Mouse (Mus musculus) embryonic facial prominence, embryonic 13.5 days (tissue): ENCODE measurements at regions not wholly inside any gene's neighbourhood (a gene's known extent, or its start where the extent isn't known, plus 50 kb on each side); places are given as distances from the start of the nearest gene placed in this dataset.

Experiments
- ATAC-seq: fragments of 200-750 bp; cut with Nextera tagmentation; 2 replicates; pipeline ENCODE4 v1.8.0; 2017; ENCODE audit warnings: low read depth; ENCODE audit not compliant: insufficient number of reproducible peaks, insufficient read depth, low FRiP score, low TSS enrichment
- H3K27ac ChIP-seq: fragments of 300-500 bp; sonication (generic); 2 replicates; pipeline ENCODE4 v1.5.1; 2015; ENCODE audit warnings: moderate library complexity, mild to moderate bottlenecking, inconsistent platforms
- H3K27me3 ChIP-seq: fragments of 300-500 bp; sonication (generic); 2 replicates; pipeline ENCODE4 v1.6.1; 2015; ENCODE audit warnings: mild to moderate bottlenecking, inconsistent platforms
- H3K36me3 ChIP-seq: fragments of 300-500 bp; sonication (generic); 2 replicates; pipeline ENCODE4 v1.6.1; 2015; ENCODE audit warnings: mild to moderate bottlenecking, inconsistent platforms
- H3K4me1 ChIP-seq: fragments of 300-500 bp; sonication (generic); 2 replicates; pipeline ENCODE4 v1.6.1; 2015; ENCODE audit warnings: inconsistent platforms
- H3K4me2 ChIP-seq: fragments of 300-500 bp; sonication (generic); 2 replicates; pipeline ENCODE4 v1.6.1; 2015; ENCODE audit warnings: moderate library complexity, mild to moderate bottlenecking, inconsistent platforms
- H3K4me3 ChIP-seq: fragments of 300-500 bp; sonication (generic); 2 replicates; pipeline ENCODE4 v1.5.1; 2015; ENCODE audit warnings: mild to moderate bottlenecking, inconsistent platforms
- H3K9ac ChIP-seq: fragments of 300-500 bp; sonication (generic); 2 replicates; pipeline ENCODE4 v1.6.1; 2015; ENCODE audit warnings: mild to moderate bottlenecking, inconsistent platforms
- H3K9me3 ChIP-seq: fragments of 300-500 bp; sonication (generic); 2 replicates; pipeline ENCODE4 v1.6.1; 2016; ENCODE audit warnings: inconsistent platforms
- WGBS: fragments of 180-500 bp; shearing (Covaris S2); methylation state at CpG from one replicate; pipeline ENCODE4 v1.1.7; 2015; ENCODE audit warnings: mixed read lengths; 5-methylcytosine and 5-hydroxymethylcytosine counted together

DNA sequence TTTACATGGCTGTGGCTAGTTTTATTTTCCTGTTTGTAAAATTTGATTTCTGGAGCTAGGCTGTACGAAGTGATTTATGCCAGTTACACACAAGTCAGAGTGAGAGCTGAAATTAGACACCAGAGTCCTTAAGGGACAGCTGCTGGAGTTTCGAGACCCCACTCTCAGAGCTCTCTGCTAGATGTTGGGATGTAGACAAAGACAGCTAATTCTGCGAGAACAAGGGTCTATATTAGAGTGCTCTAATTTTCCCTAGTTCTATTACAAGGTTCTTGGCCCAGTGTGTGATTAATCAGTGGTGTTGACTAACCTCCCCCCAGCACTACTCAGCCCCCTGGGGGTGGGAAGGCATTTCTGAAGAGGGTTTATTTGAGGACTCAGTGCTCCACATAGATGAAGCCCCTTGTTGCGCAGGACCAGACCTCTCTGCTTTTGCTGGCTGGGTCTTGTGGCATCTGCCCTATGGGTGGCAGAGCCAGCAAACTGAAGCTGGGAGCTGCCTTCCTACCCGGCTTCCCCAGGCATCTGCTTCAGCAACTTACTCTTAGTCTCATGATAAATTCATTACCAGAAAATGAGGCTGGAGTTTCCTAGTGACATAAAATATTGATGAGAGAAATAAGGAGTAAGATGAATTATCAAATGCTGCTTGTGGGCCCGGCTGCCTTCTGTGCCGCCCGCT, 171.9 kb downstream of the Spata19 start:
- Histone ChIP-seq H3K9ac (no peak overlapping the region), H3K36me3 (no peaks in the 10 kb centered on the region), H3K4me2 (no peak overlapping the region), H3K27me3 (no peaks in the 10 kb centered on the region), H3K27ac (no peak overlapping the region), H3K4me3 (no peak overlapping the region), H3K4me1 (no peaks in the 10 kb centered on the region), H3K9me3 (no peaks in the 10 kb centered on the region)
- no peak for ATAC-seq
- WGBS, result 58% methylated on average over 8 of the region's 8 CpGs

DNA sequence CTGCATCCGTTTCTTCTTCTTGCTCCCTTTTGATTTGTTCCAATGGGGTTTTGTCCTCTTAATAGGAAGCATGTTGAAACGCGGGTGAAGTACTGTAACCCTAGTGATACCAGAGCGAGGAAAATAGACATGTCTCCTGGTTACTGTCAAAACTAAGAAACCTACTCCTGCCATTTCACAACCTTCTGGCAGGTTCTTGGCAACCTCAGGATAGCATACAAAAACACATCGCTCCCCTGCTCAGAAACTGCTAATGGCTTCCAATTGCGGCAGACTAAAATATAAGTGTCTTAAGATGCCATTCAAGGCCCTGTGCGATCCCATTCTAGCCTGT, 172.4 kb downstream of the Spata19 start:
- H3K4me1 ChIP-seq, result no peaks in the 10 kb centered on the region
- WGBS, result 74% methylated on average over 7 of the region's 7 CpGs
- no peak for ATAC-seq
- H3K9me3 ChIP-seq, result no peaks in the 10 kb centered on the region
- H3K4me2 ChIP-seq, result no peak overlapping the region
- H3K4me3 ChIP-seq, result no peak overlapping the region
- H3K27me3 ChIP-seq, result no peaks in the 10 kb centered on the region
- no peaks in the 10 kb centered on the region for H3K36me3 ChIP-seq
- H3K9ac ChIP-seq, result no peak overlapping the region
- no peak overlapping the region for H3K27ac ChIP-seq

DNA sequence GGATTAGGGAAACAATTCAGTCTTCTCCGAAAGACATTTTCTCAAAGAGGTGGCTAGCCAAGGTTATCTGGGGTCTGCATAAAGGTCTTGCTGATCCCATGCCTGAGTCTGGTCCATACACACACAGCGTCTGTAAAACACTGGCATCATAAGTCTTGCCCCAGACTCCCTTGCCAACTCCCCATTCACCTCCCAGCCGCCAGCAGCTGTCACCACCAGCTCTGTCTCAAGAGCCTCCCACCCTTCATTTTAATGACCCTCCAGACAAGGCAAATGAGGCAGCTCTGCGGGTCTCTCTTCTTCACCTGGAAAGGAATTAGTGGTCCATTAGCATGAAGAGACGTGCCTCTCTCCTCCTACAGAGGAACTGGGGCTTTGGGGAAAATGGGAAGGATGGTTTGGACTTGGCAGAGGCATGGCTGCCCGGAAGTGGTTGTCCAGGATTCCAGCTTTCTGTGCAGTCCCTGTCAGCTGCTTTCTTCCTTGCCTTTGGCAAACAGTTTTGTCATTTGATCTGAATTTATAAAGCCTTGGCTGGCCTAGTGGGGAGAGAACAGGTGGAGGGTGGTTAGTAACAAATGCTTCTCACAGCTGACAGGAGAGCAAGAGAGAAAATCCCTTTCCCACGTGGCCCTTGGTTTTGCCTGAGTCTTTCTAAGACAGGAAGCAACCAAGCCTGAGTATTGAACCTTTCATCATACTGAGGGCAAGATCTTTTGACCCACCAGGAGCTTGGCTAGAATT, 173.3 kb upstream of the Opcml start:
- Histone ChIP-seq H3K9me3 (no peaks in the 10 kb centered on the region), H3K4me2 (no peak overlapping the region), H3K9ac (no peak overlapping the region), H3K4me3 (no peak overlapping the region), H3K4me1 (no peaks in the 10 kb centered on the region; the same call in 1 of the 2 replicates), H3K27me3 (no peaks in the 10 kb centered on the region), H3K36me3 (no peaks in the 10 kb centered on the region), H3K27ac (no peak overlapping the region)
- 51% methylated on average over 7 of the region's 7 CpGs for WGBS
- ATAC-seq, result no peak

DNA sequence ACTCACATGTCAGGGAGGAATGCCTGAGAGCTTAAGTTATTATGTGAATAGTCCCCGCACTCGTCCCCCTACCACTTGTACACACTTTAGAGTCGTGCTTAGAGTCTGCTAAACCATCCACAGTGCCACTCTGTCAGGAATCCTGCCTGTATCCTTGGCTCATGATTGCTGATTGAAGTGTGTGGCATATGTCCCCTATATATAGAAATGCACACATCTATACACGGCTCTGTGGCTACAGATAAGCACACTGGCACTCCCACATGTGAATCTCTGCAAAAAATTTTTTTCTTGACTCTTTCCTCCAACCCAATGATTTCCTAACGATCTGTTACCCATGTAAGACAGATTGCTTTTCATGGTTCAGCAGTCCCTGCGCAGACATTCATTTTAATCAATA, 155.7 kb upstream of the Opcml start:
- no peaks in the 10 kb centered on the region for H3K27me3 ChIP-seq
- no peaks in the 10 kb centered on the region for H3K9me3 ChIP-seq
- H3K4me2 ChIP-seq, result no peak overlapping the region
- ATAC-seq, result no peak
- H3K27ac ChIP-seq, result no peak overlapping the region
- H3K4me1 ChIP-seq, result no peaks in the 10 kb centered on the region
- WGBS, result 72% methylated on average over 6 of the region's 6 CpGs
- H3K36me3 ChIP-seq, result no peaks in the 10 kb centered on the region
- H3K9ac ChIP-seq, result no peak overlapping the region
- H3K4me3 ChIP-seq, result no peak overlapping the region

DNA sequence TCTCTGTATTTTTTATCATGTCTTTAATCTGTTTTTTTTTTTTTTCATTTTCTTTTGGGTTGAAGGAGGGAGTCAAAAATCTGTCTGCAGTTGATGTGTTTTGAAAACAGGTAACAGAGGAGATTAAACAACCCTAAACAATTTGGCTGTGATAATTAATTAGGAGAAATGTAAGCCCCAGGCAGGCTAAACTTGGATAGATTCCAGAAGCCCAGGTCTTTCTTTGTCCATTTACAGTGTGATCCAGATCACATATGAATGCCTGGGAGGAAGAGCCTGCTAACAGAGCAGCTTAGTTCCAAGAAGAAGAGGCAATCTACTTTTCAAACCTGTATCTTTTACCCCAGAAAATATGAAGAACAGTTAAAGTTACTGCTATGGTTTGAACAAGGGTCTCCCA, 150.0 kb upstream of the Opcml start:
- no peak overlapping the region for H3K27ac ChIP-seq
- H3K4me3 ChIP-seq, result no peak overlapping the region
- no peaks in the 10 kb centered on the region for H3K4me1 ChIP-seq
- no peaks in the 10 kb centered on the region for H3K36me3 ChIP-seq
- H3K27me3 ChIP-seq, result no peaks in the 10 kb centered on the region
- no peak overlapping the region for H3K9ac ChIP-seq
- no peaks in the 10 kb centered on the region for H3K9me3 ChIP-seq
- H3K4me2 ChIP-seq, result no peak overlapping the region
- no peak for ATAC-seq

DNA sequence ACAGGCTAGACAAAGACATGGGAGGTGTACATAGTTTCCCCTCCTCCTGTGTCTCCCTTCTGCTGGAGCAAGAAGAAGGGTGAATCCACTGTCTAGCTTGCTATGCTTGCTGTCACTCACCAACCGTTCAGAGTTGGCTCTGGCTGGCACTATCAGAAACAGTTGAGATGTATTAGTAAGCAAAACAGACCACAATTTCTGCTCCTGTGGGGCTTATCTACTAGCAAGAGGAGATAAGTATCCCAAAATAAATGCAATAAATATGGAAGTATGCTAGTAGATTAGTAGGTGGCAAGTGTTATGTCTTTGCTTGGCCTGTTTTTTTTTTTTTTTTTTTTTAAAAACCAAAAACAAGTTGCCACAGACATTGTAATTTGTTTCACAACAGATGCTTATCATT, 147.3 kb upstream of the Opcml start:
- Histone ChIP-seq H3K9ac (no peak overlapping the region), H3K4me3 (no peak overlapping the region), H3K4me2 (no peak overlapping the region), H3K4me1 (no peaks in the 10 kb centered on the region), H3K9me3 (no peaks in the 10 kb centered on the region), H3K36me3 (no peaks in the 10 kb centered on the region), H3K27me3 (no peaks in the 10 kb centered on the region), H3K27ac (no peak overlapping the region)
- ATAC-seq, result no peak
- WGBS, result 72% methylated on average over 1 of the region's 1 CpGs

DNA sequence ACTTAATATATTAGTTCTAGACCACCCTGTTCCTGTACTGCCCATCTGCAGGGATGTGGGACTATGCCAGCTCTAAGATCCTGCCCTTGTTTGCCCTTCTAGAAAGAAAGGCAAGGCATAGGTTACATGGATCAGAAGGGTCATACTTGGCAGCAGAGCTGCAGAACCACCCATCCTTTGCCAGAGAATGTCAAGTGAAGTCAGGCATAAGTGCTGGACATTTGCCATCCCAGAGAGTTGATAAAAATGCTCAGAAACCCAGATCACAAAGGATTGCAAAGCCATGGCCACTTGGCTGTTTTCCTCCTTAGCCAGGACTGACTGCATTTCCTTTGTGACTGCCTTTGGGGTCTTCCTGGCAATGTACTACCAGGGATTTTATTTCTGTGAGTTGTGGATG, 146.7 kb upstream of the Opcml start:
- Histone ChIP-seq H3K9me3 (no peaks in the 10 kb centered on the region), H3K4me3 (no peak overlapping the region)

DNA sequence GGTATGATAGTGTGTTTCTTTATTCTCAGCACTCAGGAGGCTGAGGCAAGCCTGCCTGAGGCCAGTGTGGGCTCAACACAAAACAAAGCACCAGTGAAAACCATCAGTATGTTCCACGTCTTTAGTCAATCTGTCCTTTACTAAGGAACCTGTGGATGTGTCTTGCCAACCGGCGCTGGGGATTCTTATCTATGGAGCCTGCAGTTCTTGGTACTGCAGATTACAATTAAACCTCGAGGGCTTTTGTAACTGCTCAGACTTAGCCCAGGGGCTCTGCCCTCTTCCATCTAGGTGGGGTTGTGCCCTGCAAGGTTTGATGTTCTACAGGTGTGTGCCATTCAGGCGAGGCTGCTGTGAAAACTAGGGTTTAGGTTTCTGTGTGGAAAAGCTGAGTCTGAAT, 145.1 kb upstream of the Opcml start:
- H3K9me3 ChIP-seq, result no peaks in the 10 kb centered on the region
- H3K4me3 ChIP-seq, result no peak overlapping the region
- WGBS, result 84% methylated on average over 5 of the region's 5 CpGs
- no peaks in the 10 kb centered on the region for H3K36me3 ChIP-seq
- no peak for ATAC-seq
- H3K4me2 ChIP-seq, result no peak overlapping the region
- no peak overlapping the region for H3K9ac ChIP-seq
- H3K27ac ChIP-seq, result no peak overlapping the region
- no peaks in the 10 kb centered on the region for H3K27me3 ChIP-seq
- no peaks in the 10 kb centered on the region for H3K4me1 ChIP-seq

More for the DNA sequence above, 146.7 kb upstream of the Opcml start:
- ATAC-seq, result no peak
- Histone ChIP-seq H3K4me2 (no peak overlapping the region), H3K27me3 (no peaks in the 10 kb centered on the region), H3K27ac (no peak overlapping the region), H3K36me3 (no peaks in the 10 kb centered on the region), H3K9ac (no peak overlapping the region), H3K4me1 (no peaks in the 10 kb centered on the region)

DNA sequence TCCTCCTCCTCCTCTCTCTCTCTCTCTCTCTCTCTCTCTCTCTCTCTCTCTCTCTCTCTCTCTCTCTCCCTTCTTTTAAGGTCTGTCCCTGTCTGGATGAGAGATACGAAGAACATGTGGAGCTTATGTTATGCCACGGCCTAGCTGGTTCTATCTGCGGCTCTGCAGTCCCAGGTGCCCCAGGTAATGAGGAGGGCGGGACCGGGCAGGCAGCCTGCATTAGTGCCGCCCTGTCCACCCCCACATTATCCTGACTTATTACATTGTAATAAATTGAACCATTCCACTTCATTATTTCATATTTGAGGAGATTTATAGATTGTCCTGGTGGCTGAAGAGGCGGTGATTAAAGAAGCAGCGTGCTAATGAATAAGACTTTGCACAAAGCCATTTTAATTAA, 144.5 kb upstream of the Opcml start:
- Histone ChIP-seq H3K4me3 (no peak overlapping the region), H3K36me3 (no peaks in the 10 kb centered on the region), H3K27me3 (no peaks in the 10 kb centered on the region), H3K27ac (no peak overlapping the region), H3K9me3 (no peaks in the 10 kb centered on the region), H3K9ac (no peak overlapping the region), H3K4me1 (no peaks in the 10 kb centered on the region), H3K4me2 (no peak overlapping the region)
- 79% methylated on average over 8 of the region's 8 CpGs for WGBS
- no peak for ATAC-seq

DNA sequence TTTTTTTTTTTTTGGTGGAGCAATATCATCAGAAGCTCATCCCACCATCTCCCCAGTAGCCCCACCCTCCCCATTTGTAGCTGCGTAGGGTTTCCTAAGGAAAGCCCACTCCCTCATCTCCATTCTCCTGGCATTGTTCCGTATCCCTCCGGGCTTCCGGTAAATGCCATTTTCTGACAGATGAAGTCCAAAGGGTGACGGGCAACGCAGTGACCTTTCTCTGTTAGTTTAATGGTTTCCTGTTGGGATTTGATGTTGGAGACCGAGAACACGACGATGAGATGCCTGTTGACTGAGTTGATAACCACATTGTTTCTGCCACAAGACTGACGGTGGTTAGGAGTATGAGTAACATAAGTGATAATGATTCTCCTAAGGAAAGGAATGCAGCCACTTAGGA, 143.6 kb upstream of the Opcml start:
- no peaks in the 10 kb centered on the region for H3K4me1 ChIP-seq
- H3K9ac ChIP-seq, result no peak overlapping the region
- H3K4me2 ChIP-seq, result no peak overlapping the region
- ATAC-seq, result no peak
- H3K9me3 ChIP-seq, result no peaks in the 10 kb centered on the region
- H3K36me3 ChIP-seq, result no peaks in the 10 kb centered on the region
- H3K27me3 ChIP-seq, result no peaks in the 10 kb centered on the region
- H3K27ac ChIP-seq, result no peak overlapping the region
- WGBS, result 67% methylated on average over 10 of the region's 10 CpGs
- H3K4me3 ChIP-seq, result no peak overlapping the region

DNA sequence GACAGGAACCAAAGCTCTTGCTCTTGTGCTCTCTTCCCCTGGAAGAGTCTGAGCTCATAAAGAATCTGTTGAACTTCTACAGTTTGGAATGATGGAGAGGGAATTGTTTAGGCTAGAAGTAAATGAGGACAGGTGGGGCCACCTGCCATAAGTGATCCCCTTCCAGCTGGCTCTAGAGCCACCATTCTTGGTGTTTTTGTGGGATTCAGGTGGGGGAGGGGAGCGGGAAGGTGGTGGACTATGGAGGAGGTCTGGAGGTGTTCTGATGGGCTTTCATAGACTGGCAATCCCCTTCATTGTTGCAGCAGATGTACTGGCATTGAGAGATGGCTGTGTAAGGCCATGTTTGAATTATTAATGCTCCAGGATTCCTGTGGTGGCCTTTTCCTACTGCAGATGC, 132.6 kb upstream of the Opcml start:
- 79% methylated on average over 1 of the region's 1 CpGs for WGBS
- H3K4me1 ChIP-seq, result no peaks in the 10 kb centered on the region
- no peak for ATAC-seq
- H3K36me3 ChIP-seq, result no peaks in the 10 kb centered on the region
- no peak overlapping the region for H3K27ac ChIP-seq
- H3K27me3 ChIP-seq, result no peaks in the 10 kb centered on the region
- no peak overlapping the region for H3K4me2 ChIP-seq
- no peaks in the 10 kb centered on the region for H3K9me3 ChIP-seq
- H3K4me3 ChIP-seq, result no peak overlapping the region
- no peak overlapping the region for H3K9ac ChIP-seq

DNA sequence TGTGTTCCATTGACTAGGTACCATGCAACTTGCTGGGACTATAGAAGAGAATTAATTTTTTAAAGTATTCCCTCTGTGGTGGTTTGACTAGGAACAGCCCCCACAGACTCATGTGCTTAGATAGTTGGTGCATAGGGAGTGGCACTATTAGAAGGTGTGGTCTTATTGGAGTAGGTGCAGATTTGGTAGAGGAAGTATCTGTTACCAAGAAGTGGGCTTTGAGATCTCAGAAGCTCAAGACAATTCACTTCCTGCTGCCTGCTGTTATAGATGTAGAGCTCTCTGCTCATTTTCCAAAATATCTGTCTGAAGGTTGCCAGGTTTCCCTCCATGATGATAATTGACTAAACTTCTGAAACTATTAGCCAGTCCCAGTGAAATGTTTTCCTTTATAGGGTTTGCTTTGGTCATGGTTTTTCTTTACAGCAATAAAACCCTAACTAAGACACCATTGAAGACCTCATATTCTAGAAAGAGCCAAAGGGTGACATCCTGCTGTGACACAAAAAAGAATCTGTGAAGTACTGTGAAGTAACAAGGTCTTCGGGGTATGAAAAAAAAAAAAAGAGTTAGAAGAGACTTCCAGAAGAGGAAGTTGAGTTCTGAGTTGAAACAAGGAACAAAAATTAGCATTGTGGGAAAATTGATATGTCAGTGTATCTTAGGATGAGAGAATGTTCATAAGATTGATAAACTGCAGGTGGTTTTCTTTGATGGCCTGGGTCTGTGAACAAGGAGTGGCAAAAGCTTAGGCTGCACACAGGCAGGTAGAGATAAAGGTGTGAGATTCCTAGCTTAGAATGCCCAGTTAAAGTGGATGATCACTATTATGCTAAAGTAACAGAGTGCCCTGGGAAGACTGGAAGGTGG, 128.9 kb upstream of the Opcml start:
- H3K9ac ChIP-seq, result no peak overlapping the region

More for the DNA sequence above, 128.9 kb upstream of the Opcml start:
- ATAC-seq, result no peak
- H3K4me1 ChIP-seq, result no peaks in the 10 kb centered on the region
- no peaks in the 10 kb centered on the region for H3K27me3 ChIP-seq
- 77% methylated on average over 1 of the region's 1 CpGs for WGBS
- H3K4me3 ChIP-seq, result no peak overlapping the region
- no peak overlapping the region for H3K4me2 ChIP-seq
- H3K27ac ChIP-seq, result no peak overlapping the region
- no peaks in the 10 kb centered on the region for H3K9me3 ChIP-seq
- no peaks in the 10 kb centered on the region for H3K36me3 ChIP-seq
